Mouse (Mus musculus) neural tube, embryonic 13.5 days (tissue): ENCODE results near the gene Erg. TPM values are rescaled to one million over a fixed set of nuclear protein-coding genes. Genes with fewer than 3 reads are reported as not detected.

ENCODE experiments used
- ATAC-seq: fragments of 200-750 bp; cut with Nextera tagmentation; 2 replicates; pipeline ENCODE4 v1.8.0; 2017; ENCODE audit warnings: low read depth, mild to moderate bottlenecking, moderate TSS enrichment, moderate library complexity
- H3K27ac ChIP-seq: fragments of 300-500 bp; sonication (generic); replicated peaks from 2 replicates; pipeline ENCODE4 v1.5.1; 2015; ENCODE audit warnings: moderate library complexity, mild to moderate bottlenecking, inconsistent platforms
- H3K27me3 ChIP-seq: fragments of 300-500 bp; sonication (generic); 2 replicates; pipeline ENCODE4 v1.6.1; 2015; ENCODE audit warnings: mild to moderate bottlenecking, inconsistent platforms
- H3K36me3 ChIP-seq: fragments of 300-500 bp; sonication (generic); 2 replicates; pipeline ENCODE4 v1.6.1; 2015; ENCODE audit warnings: mild to moderate bottlenecking, inconsistent platforms
- H3K4me1 ChIP-seq: fragments of 300-500 bp; sonication (generic); replicated peaks from 2 replicates; pipeline ENCODE4 v1.6.1; 2015; ENCODE audit warnings: inconsistent platforms
- H3K4me2 ChIP-seq: fragments of 300-500 bp; sonication (generic); 2 replicates; pipeline ENCODE4 v1.6.1; 2015; ENCODE audit warnings: inconsistent platforms, mild to moderate bottlenecking, moderate library complexity
- H3K4me3 ChIP-seq: fragments of 300-500 bp; sonication (generic); 2 replicates; pipeline ENCODE4 v1.5.1; 2015; ENCODE audit warnings: mild to moderate bottlenecking, inconsistent platforms
- H3K9ac ChIP-seq: fragments of 300-500 bp; sonication (generic); 2 replicates; pipeline ENCODE4 v1.6.1; 2015; ENCODE audit warnings: moderate library complexity, mild to moderate bottlenecking, inconsistent platforms
- H3K9me3 ChIP-seq: fragments of 300-500 bp; sonication (generic); 2 replicates; pipeline ENCODE4 v1.6.1; 2016; ENCODE audit warnings: inconsistent platforms
- WGBS: fragments of 180-500 bp; shearing (Covaris S2); methylation state at CpG from one replicate; pipeline ENCODE4 v1.1.7; 2015; 5-methylcytosine and 5-hydroxymethylcytosine counted together
- polyA plus RNA-seq: library from polyadenylated mRNA; unstranded; fragments of >200 nt; fragmentation: Nextera tagmentation; extraction: Ambion mirVana; gene quantifications from 2 replicates; pipeline ENCODE4 v1.2.1, GENCODE M21; 2015

The Erg gene
- polyA plus RNA-seq, 1 experiment from 2014 or later: 3.3 TPM

DNA sequence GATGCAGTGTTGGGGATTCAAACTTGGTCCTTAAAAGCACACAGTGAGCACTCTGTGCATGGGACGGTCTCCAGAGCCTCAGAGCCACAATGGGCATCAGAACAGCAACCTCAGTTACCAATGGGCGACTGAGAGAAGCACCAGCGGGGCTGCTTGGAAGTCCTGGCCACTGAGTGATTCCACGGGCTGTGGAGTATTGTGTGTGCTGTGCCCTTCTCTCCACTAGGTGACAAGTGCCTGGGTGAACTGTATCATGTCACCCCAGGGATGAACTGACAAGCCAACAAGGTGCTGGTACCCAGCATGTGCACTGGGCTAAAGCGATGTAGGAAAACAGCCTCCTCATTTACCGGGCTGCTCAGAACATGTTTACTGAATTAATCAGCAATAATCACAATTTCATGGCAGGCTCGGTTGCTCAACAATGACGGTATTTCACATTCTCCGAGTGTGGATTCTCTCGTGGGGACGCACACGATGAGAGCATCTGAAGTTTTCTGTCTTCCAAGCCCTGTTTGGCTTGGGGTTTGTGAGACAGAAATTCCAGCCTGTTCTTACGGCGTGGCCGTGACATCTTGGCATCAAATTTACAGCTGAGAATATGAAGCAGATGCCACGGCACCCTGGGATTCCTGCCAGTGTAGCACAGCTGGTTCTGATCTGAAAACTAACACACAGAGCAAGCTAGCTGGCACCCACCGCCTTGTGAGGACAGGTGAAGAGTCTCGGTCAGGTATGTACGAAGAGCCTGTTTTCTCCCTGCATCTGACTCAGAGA is 219.2 kb downstream of the Erg start:
- Histone ChIP-seq H3K4me3 (no peak overlapping the region), H3K4me1 (no peaks in the 10 kb centered on the region; the same call in 1 of the 2 replicates), H3K9ac (no peak overlapping the region), H3K4me2 (no peak overlapping the region), H3K27ac (no peak overlapping the region), H3K27me3 (no peaks in the 10 kb centered on the region), H3K36me3 (no peaks in the 10 kb centered on the region), H3K9me3 (no peaks in the 10 kb centered on the region)
- 77% methylated on average over 19 of the region's 19 CpGs for WGBS
- no peak for ATAC-seq

DNA sequence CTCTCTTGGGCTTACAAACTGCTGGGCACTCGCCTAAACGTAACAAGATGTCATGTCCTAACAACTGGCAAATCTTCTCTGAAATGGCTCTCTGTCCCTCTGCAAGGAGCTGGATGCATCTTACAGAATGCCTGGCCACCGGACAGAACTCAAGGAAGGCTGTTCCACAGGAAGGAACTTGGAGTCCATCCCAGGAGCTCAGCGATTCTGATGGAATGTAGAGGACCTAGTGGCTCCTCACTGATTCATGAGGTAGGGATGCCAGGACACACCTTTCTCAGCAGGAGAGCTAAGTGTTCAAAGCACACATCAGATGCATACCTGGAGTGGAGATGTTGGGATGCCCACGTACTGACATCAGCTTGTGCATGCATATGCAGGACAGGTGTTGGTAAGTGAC is 221.2 kb downstream of the Erg start:
- Histone ChIP-seq H3K4me1 (no peaks in the 10 kb centered on the region; the same call in 1 of the 2 replicates), H3K4me3 (no peak overlapping the region), H3K27me3 (no peaks in the 10 kb centered on the region), H3K9ac (no peak overlapping the region), H3K9me3 (no peaks in the 10 kb centered on the region), H3K4me2 (no peak overlapping the region), H3K36me3 (no peaks in the 10 kb centered on the region), H3K27ac (no peak overlapping the region)
- WGBS: 89% methylated on average over 5 of the region's 5 CpGs
- ATAC-seq: no peak

DNA sequence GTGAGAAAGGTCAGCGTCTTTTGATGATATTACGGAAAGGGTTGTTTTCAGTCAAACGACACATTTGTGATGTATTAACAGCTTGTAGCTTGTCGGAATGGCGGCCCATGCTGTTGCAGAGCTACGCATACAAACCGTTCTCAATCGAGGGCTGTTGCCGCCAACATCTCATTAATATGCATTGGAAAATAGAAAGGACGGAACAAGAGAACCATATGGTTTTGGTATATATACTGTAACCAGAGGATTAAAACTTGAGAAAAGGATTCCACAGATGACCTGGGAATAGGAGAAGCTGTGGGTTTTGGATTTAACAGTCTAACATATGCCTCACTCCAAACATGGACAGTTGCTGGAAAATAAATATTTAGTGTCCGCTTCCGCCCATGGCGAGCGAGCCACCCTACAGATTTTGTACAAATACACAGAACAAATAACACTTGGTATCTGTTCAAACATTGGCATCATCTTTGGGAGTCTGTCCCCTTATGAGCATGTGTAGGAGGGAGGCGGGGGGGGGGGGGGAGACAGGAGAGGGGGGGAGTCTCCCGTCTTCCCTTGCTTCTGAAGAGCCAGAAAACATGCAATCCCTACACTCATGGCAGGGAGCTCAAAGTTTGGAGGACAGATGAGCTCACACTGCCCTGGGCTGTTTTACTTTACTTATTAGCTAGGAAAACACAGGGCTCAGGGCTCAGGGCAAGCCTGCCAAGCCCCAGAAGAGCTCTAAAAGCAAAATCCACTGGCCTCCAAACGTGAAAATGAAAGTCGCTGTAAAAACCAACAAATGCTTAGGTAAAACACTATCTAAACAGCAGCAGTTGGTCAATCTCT is 222.5 kb downstream of the Erg start:
- WGBS: 72% methylated on average over 18 of the region's 18 CpGs
- no peak for ATAC-seq
- no peak overlapping the region for H3K27ac ChIP-seq
- no peaks in the 10 kb centered on the region for H3K36me3 ChIP-seq
- H3K4me1 ChIP-seq: no peaks in the 10 kb centered on the region; the same call in 1 of the 2 replicates
- H3K4me3 ChIP-seq: no peak overlapping the region
- no peaks in the 10 kb centered on the region for H3K9me3 ChIP-seq
- no peak overlapping the region for H3K4me2 ChIP-seq
- H3K27me3 ChIP-seq: no peaks in the 10 kb centered on the region
- no peak overlapping the region for H3K9ac ChIP-seq

DNA sequence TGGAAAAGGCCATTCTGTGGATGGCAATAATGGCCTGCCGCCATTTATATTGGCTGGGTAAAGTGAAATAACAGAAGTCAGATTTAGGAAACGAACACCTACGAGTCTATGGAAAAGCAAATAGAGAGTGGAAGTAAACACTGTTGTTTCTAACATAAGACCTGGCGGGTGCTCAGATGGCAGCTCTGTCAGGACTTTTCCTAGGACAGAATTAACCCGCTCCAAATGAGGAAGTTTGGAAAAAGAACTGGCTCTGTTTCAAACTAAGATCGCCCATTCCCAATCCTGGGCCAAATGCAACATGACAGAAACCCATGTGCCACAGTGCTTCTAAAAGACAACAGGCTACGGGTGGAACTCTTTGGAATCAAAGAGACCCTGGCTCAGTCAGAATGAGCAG is 224.4 kb downstream of the Erg start:
- Histone ChIP-seq H3K9me3 (no peaks in the 10 kb centered on the region), H3K9ac (no peak overlapping the region), H3K4me3 (no peak overlapping the region), H3K4me2 (no peak overlapping the region), H3K36me3 (no peaks in the 10 kb centered on the region), H3K4me1 (no peaks in the 10 kb centered on the region), H3K27ac (no peak overlapping the region), H3K27me3 (no peaks in the 10 kb centered on the region)
- 93% methylated on average over 7 of the region's 7 CpGs for WGBS
- ATAC-seq: no peak

DNA sequence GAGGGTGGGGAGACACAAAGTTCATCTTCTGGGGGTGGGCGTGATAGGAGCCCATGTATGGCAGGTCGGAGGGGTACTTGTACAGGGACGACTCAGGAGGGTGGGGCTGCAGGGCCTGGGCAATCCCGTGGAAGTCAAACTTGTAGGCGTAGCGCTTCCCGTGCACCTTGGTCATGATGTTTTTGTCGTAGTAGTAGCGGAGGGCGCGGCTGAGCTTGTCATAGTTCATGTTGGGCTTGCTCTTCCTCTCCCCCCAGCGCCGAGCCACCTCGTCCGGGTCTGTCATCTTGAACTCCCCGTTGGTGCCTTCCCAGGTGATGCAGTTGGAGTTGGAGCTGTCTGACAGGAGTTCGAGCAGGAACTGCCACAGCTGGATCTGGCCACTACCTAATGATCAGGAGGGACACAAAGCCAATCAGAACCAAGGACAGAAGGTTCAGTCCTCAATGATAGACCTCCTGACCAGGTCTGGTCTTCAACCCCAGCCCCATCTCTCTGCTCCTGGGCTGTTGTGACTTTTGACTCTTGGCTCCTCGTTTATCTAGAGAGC is 225.4 kb downstream of the Erg start:
- Histone ChIP-seq H3K27me3 (no peaks in the 10 kb centered on the region), H3K4me1 (no peaks in the 10 kb centered on the region), H3K27ac (no peak overlapping the region), H3K9ac (no peak overlapping the region), H3K9me3 (no peaks in the 10 kb centered on the region), H3K4me2 (no peak overlapping the region), H3K4me3 (no peak overlapping the region), H3K36me3 (no peaks in the 10 kb centered on the region)
- WGBS: 90% methylated on average over 18 of the region's 18 CpGs
- no peak for ATAC-seq

DNA sequence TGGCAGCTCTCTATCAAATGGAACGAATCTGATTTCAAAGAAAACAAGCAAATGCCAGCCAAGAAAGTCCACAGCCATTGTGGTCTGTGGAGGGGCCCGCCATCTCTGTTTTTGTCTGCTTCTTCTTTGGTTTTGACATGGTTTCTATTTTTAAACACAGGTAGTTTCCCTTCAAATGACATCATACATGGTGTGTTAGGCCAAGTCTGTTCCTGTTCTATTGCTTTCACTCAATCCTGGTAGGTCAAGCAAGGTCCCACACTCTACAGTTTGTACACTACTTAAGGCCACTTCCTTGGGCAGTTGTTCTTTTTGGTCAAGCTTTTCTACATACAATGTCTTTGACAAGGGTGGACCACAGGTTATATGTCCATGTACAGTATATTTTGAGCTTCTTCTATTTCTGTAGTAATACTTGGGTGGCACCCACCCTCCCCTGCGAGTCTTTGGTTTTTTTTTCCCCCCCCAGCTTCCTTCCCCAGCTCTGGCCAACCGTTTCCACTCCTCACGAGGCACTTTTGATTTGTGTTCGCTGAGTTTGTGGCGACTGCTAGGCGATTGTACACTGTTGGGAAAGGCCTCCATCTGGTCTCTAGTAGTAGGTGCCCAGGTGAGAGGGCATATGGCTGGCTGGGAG is 226.1 kb downstream of the Erg start:
- Histone ChIP-seq H3K27ac (no peak overlapping the region), H3K9ac (no peak overlapping the region), H3K4me2 (no peak overlapping the region), H3K27me3 (no peaks in the 10 kb centered on the region), H3K36me3 (no peaks in the 10 kb centered on the region), H3K4me3 (no peak overlapping the region), H3K4me1 (no peaks in the 10 kb centered on the region), H3K9me3 (no peaks in the 10 kb centered on the region)
- ATAC-seq: no peak
- 89% methylated on average over 8 of the region's 8 CpGs for WGBS

DNA sequence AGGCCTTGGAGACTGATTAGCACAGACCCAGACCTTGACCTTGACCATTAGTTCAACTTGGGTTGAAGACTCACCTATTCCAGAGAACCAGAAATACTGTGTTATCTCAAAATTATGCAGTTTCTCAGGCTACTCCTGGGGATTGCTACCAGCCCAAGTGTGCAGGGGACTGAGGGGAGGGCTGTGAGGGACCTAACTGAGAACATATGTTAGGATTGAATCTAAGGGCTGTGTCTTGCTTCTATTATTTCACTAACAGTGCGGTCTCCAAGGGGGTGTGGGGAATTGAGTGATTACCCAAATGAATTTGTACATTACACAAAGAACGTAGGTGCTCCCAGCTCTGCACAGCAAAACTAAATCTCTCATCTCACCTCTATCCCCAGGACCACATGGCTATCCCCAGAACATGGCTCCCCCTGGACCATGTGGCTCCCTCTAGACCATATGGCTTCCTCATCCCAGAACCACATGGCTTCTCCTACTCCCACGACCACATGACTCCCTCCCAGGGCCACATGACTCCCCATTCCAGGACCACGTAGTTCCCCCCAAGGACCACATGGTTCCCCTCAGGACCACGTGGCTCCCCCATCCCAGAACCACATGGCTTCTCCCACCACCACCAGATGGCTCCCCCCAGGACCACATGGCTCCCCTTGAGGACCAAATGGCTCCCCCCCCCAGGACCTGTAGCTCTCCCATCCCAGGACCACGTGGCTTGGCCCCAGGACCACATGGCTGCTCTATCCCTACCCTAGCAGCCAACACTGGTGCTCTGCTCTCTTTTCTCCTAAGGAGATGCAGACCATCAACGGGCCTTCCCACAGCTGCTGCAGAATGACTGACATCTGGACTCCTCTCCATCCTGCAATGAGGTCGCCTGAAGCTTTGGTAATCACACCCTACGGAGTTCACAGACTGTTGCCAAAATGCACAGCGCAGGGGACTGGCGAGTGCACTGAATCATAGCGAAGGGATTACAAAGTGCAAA is 229.1 kb downstream of the Erg start:
- Histone ChIP-seq H3K9ac (no peak overlapping the region), H3K9me3 (no peaks in the 10 kb centered on the region), H3K36me3 (no peaks in the 10 kb centered on the region), H3K4me1 (no peaks in the 10 kb centered on the region), H3K4me3 (no peak overlapping the region), H3K27ac (no peak overlapping the region), H3K27me3 (no peaks in the 10 kb centered on the region), H3K4me2 (no peak overlapping the region)
- ATAC-seq: no peak
- 83% methylated on average over 12 of the region's 12 CpGs for WGBS

DNA sequence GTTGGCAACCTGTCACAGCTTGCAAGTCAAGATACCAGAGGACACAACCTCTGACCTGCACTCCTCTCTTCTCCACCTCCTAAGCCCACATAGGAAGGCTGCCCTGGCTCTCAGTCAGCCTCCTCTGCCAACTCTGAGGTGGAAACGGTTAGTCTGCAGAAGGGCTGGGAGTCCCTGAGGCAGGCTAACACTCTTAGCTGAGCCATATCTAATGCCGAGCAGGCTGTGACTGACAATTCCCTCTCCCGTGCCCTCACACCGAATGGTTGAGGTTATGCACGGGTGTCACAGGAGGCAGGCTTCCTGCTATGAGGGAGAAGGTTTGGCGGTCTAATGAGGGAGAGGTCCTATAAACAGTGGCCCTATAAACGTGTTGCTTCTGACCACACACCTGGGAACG is 232.6 kb downstream of the Erg start:
- no peak overlapping the region for H3K27ac ChIP-seq
- H3K27me3 ChIP-seq: no peaks in the 10 kb centered on the region
- no peaks in the 10 kb centered on the region for H3K4me1 ChIP-seq
- no peak overlapping the region for H3K9ac ChIP-seq
- H3K36me3 ChIP-seq: no peaks in the 10 kb centered on the region
- H3K4me2 ChIP-seq: no peak overlapping the region
- H3K4me3 ChIP-seq: no peak overlapping the region
- WGBS: 76% methylated on average over 8 of the region's 8 CpGs
- no peak for ATAC-seq
- no peaks in the 10 kb centered on the region for H3K9me3 ChIP-seq

DNA sequence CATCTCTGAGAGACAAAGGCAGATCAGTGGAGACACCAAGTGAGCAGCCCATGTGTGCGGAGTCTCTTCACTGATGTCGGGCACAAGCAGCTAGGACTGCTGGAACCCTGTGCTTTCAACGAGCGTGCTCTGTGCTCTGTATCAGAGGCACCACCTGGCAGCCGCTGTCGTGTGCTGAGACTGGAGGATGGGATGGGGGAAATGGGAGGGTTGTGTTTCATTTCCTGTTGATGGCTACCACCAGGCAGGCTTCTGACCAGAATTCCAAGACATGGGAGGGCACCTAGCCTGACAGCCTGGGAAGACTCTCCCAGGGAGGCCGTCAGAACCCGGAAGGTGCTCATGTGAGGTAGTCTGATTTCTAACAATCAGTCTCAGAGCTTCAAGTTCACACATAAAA is 234.1 kb downstream of the Erg start:
- no peak overlapping the region for H3K9ac ChIP-seq
- WGBS: 79% methylated on average over 8 of the region's 8 CpGs
- H3K4me1 ChIP-seq: no peaks in the 10 kb centered on the region
- ATAC-seq: no peak
- no peak overlapping the region for H3K27ac ChIP-seq
- H3K27me3 ChIP-seq: no peaks in the 10 kb centered on the region
- H3K4me2 ChIP-seq: no peak overlapping the region
- H3K9me3 ChIP-seq: no peaks in the 10 kb centered on the region
- H3K36me3 ChIP-seq: no peaks in the 10 kb centered on the region
- no peak overlapping the region for H3K4me3 ChIP-seq

DNA sequence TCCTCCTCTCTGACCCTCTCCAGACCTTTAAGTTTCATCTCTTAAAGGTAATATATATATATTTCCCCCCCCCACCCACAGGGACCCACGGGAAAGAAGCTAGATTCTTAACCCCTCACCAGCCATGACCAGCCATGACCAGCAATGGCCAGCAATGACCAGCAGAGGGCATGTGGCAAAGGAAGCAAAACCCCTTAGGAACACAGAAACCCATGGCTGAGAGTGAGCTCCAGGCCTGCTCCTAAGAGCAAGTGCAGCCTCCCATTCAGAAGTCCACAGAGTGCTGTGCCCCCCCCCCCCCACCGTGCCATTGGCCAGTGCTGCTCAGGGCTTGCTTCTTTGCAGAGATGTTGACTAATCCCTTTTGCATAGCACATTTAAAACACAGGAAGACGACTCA is 235.9 kb downstream of the Erg start:
- H3K27me3 ChIP-seq: no peaks in the 10 kb centered on the region
- no peak for ATAC-seq
- H3K4me2 ChIP-seq: no peak overlapping the region
- no peak overlapping the region for H3K27ac ChIP-seq
- no peaks in the 10 kb centered on the region for H3K36me3 ChIP-seq
- 36% methylated on average over 3 of the region's 3 CpGs for WGBS
- H3K9ac ChIP-seq: no peak overlapping the region
- H3K4me3 ChIP-seq: no peak overlapping the region
- H3K9me3 ChIP-seq: no peaks in the 10 kb centered on the region
- 0 out of 2 replicates have a peak, but pooled peaks cover 3% of the 10 kb centered on the region for H3K4me1 ChIP-seq

DNA sequence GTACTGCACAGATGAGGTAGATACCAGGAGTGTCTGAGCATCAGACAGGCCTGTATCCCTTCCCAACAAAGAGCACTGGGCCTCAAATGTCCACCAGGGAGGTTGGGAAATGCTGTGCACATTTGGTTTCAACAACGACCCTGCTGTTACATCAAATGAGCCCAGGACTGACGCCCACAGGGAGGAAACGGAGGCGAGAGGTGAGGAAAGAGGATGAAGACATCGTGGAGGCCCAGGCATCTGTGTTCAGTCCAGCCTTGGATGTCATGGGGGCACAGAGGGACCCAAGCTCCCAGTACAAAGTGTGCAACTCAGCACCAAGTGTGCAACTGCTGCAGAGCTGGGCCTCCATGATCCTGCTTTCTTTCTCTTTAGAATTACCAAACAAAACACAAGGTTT is 236.6 kb downstream of the Erg start:
- Histone ChIP-seq H3K9ac (no peak overlapping the region), H3K27ac (no peak overlapping the region), H3K27me3 (no peaks in the 10 kb centered on the region), H3K4me2 (no peak overlapping the region), H3K9me3 (no peaks in the 10 kb centered on the region), H3K4me1 (0 out of 2 replicates have a peak, but pooled peaks cover 3% of the 10 kb centered on the region), H3K36me3 (no peaks in the 10 kb centered on the region), H3K4me3 (no peak overlapping the region)
- no peak for ATAC-seq
- 68% methylated on average over 5 of the region's 5 CpGs for WGBS
